Mouse (Mus musculus) ES-Bruce4 (cell line): ENCODE data around the gene Dtnbp1. TPM values are rescaled to one million over a fixed set of nuclear protein-coding genes. Genes with fewer than 3 reads are reported as not detected.

Source experiments
- H3K27ac ChIP-seq: 2 replicates; pipeline ENCODE4 v1.5.1; 2012; ENCODE audit warnings: low read length, inconsistent platforms; ENCODE audit not compliant: insufficient read depth
- H3K27me3 ChIP-seq: 2 replicates; pipeline ENCODE4 v1.6.1; 2012; ENCODE audit warnings: mild to moderate bottlenecking, low read length, inconsistent platforms; ENCODE audit not compliant: control insufficient read depth, poor library complexity, insufficient read depth, severe bottlenecking
- H3K36me3 ChIP-seq: 2 replicates; pipeline ENCODE4 v1.6.1; 2012; ENCODE audit warnings: inconsistent platforms, mild to moderate bottlenecking, low read length, moderate library complexity; ENCODE audit not compliant: control insufficient read depth, poor library complexity, insufficient read depth, severe bottlenecking
- H3K4me1 ChIP-seq: one replicate; pipeline ENCODE4 v1.8.1; 2011; ENCODE audit warnings: low read length; ENCODE audit not compliant: control insufficient read depth, insufficient read depth
- H3K4me3 ChIP-seq: 2 replicates; pipeline ENCODE4 v1.5.1; 2011; ENCODE audit warnings: low read depth, mild to moderate bottlenecking, low read length
- H3K9ac ChIP-seq: 2 replicates; pipeline ENCODE4 v1.6.1; 2012; ENCODE audit warnings: low read depth, mild to moderate bottlenecking, inconsistent platforms; ENCODE audit not compliant: poor library complexity, severe bottlenecking
- H3K9me3 ChIP-seq: replicated peaks from 2 replicates; pipeline ENCODE4 v1.6.1; 2012; ENCODE audit warnings: mild to moderate bottlenecking, low read length, inconsistent platforms; ENCODE audit not compliant: control insufficient read depth, poor library complexity, insufficient read depth, severe bottlenecking
- CTCF ChIP-seq: IDR thresholded peaks from one replicate; pipeline ENCODE4 v1.8.1; 2011; ENCODE audit warnings: low read depth, low read length
- EP300 ChIP-seq: IDR thresholded peaks from 2 replicates; pipeline ENCODE4 v1.6.1; 2011; ENCODE audit warnings: low read depth, low read length; ENCODE audit not compliant: insufficient read depth
- POLR2A ChIP-seq: IDR thresholded peaks from one replicate; pipeline ENCODE4 v1.8.1; 2011; ENCODE audit warnings: low read length; ENCODE audit not compliant: insufficient read depth
- polyA plus RNA-seq: library from polyadenylated mRNA; stranded (reverse); fragments of >200 nt; gene quantifications from 2 replicates; pipeline ENCODE4 v1.2.4, GENCODE M21; 2011; ENCODE audit warnings: low read depth; ENCODE audit not compliant: missing spikeins, insufficient read depth, insufficient read length

Gene Dtnbp1
- polyA plus RNA-seq, 1 experiment: 21.6 TPM

DNA sequence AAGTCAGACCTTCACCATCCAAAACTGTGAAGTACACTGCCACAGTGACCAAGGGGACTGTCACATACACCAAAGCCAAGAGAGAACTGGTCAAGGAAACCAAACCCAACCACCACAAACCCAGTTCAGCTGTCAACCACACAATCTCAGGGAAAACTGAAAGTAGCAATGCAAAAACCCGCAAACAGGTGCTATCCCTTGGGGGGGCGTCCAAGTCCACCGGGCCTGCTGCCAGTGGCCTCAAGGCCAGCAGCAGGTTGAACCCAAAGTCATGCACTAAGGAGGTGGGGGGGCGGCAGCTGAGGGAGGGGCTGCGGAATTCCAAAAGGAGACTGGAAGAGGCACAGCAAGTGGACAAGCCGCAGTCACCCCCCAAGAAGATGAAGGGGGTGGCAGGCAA lies 99.6 kb downstream of the Dtnbp1 start:
- no peak for TF ChIP-seq EP300
- TF ChIP-seq POLR2A: no peak
- TF ChIP-seq CTCF: no peak
- no peaks in the 10 kb centered on the region for H3K9me3 ChIP-seq
- no peaks in the 10 kb centered on the region for H3K4me1 ChIP-seq
- no peak overlapping the region for H3K9ac ChIP-seq
- H3K27me3 ChIP-seq: no peaks in the 10 kb centered on the region
- no peak overlapping the region for H3K4me3 ChIP-seq
- no peak overlapping the region for H3K27ac ChIP-seq
- peaks cover 80% of the 10 kb centered on the region for H3K36me3 ChIP-seq

DNA sequence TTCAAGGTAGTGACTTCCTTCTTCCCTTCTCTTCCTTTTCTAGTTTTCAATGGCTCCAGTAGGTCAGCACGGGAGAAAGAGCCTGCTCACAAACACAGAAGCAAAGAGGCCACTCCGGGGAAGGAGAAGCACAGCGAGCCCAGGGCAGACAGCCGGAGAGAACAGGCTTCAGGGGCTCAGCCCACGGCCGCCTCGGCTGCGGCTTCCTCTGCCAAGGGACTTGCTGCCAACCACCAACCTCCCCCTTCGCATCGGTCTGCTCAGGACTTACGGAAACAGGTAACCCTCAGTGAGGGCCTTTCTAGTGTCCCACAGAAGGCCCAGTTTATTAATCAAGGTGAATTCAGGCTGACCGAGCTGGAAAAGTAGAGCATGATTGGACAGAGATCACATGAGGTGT lies 105.7 kb downstream of the Dtnbp1 start:
- no peak overlapping the region for H3K9ac ChIP-seq
- H3K27ac ChIP-seq: no peak overlapping the region
- H3K4me3 ChIP-seq: no peak overlapping the region
- no peaks in the 10 kb centered on the region for H3K9me3 ChIP-seq
- TF ChIP-seq POLR2A (no peak), EP300 (no peak), CTCF (no peak)
- peaks cover 70% of the 10 kb centered on the region for H3K36me3 ChIP-seq
- no peaks in the 10 kb centered on the region for H3K27me3 ChIP-seq
- H3K4me1 ChIP-seq: no peaks in the 10 kb centered on the region

- Histone ChIP-seq H3K36me3 (peaks cover 54% of the 10 kb centered on the region), H3K27ac (no peak overlapping the region), H3K27me3 (no peaks in the 10 kb centered on the region)
These were observed 109.9 kb downstream of the Dtnbp1 start for GRCm38 (mm10) chr13:44891813-44892730.

GRCm38 (mm10) chr13:44890612-44891011 lies 111.3 kb downstream of the Dtnbp1 start:
- no peaks in the 10 kb centered on the region for H3K9me3 ChIP-seq
- peaks cover 43% of the 10 kb centered on the region for H3K36me3 ChIP-seq
- H3K27ac ChIP-seq: no peak overlapping the region
- no peak overlapping the region for H3K4me3 ChIP-seq
- TF ChIP-seq CTCF (no peak), POLR2A (no peak), EP300 (no peak)
- H3K4me1 ChIP-seq: no peaks in the 10 kb centered on the region
- no peak overlapping the region for H3K9ac ChIP-seq
- no peaks in the 10 kb centered on the region for H3K27me3 ChIP-seq

More at GRCm38 (mm10) chr13:44891813-44892730, 109.9 kb downstream of the Dtnbp1 start:
- no peaks in the 10 kb centered on the region for H3K9me3 ChIP-seq
- H3K9ac ChIP-seq: no peak overlapping the region
- H3K4me3 ChIP-seq: no peak overlapping the region
- TF ChIP-seq EP300 (no peak), POLR2A (no peak), CTCF (no peak)
- H3K4me1 ChIP-seq: no peaks in the 10 kb centered on the region

DNA sequence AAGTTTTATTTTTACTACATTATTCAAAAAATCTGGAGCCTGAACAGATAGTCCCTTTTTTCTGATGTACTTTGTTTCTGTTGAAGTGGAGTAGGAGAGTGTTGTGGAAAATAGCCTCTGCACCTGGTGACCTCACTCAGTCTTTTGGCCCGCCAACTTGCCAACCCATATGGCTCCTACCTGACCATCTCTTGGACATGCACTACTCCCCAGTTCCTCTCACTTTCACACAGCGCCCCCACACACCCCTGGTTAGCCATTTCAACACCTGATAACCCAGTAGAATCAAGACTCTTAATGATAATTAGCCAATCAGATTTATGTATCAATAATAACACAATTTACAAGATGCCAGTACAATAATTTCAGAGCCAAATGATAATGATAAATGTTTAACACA lies 115.7 kb downstream of the Dtnbp1 start:
- TF ChIP-seq EP300 (no peak), CTCF (no peak), POLR2A (no peak)
- Histone ChIP-seq H3K36me3 (peaks cover 40% of the 10 kb centered on the region), H3K9ac (no peak overlapping the region), H3K4me1 (no peaks in the 10 kb centered on the region), H3K27me3 (no peaks in the 10 kb centered on the region), H3K27ac (no peak overlapping the region), H3K4me3 (no peak overlapping the region), H3K9me3 (no peaks in the 10 kb centered on the region)

DNA sequence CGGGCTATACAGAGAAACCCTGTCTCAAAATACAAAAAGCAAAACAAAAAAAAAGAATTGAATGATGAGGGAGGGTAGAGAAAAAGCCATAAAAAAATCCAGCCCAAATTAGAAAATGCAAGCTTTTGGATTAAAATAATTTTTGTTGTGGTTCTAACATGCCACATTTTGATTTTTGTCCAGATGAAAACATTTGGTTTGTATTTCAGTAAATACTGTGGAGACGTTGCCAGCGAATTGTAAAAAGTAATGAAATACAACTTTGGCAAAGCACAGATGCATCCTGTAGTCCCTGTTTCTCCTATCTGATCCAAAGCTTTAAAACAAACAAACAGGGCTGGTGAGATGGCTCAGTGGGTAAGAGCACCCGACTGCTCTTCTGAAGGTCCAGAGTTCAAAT lies 120.9 kb downstream of the Dtnbp1 start:
- H3K9ac ChIP-seq: no peak overlapping the region
- H3K4me1 ChIP-seq: no peaks in the 10 kb centered on the region
- H3K36me3 ChIP-seq: peaks cover 50% of the 10 kb centered on the region
- TF ChIP-seq POLR2A: no peak
- no peak for TF ChIP-seq CTCF
- TF ChIP-seq EP300: no peak
- H3K27ac ChIP-seq: no peak overlapping the region
- no peak overlapping the region for H3K4me3 ChIP-seq
- no peaks in the 10 kb centered on the region for H3K9me3 ChIP-seq
- no peaks in the 10 kb centered on the region for H3K27me3 ChIP-seq
